Mouse (Mus musculus): ENCODE results near the gene Lrrc8d.

DNA sequence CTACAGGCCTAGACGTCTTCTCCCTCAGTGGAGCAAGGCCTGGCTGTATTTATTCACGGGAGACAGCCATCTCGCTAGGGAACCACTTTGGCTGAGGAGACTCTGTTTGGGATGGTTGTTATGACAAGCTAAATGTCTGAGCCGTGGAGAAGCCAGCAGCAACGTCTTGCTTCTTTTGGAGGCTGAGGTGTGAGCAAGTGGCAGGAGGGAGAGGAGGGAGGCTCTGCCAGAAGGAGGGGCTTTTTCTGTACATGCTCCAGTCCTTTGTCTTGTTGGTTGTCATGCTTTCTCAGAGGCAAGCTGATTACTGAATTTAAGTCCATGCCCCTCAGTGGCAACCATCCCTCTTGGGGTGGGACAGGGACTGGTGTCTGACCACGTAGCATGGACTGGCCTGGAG is 33.5 kb downstream of the Lrrc8d start:
- TF ChIP-seq CTCF (IDR thresholded peaks at IDR 0.05; ENCODE audit: low read depth, low read length), result no peak
- no peak for TF ChIP-seq POLR2A (IDR thresholded peaks at IDR 0.05; ENCODE audit: insufficient read depth, low read length)

Data from ES-Bruce4 (cell line).